Mouse (Mus musculus): ENCODE measurements at regions not wholly inside any gene's neighbourhood (a gene's known extent, or its start where the extent isn't known, plus 50 kb on each side); places are given as distances from the start of the nearest gene placed in this dataset.

GRCm38 (mm10) chr9:112014796-112015195 lies 220.9 kb downstream of the Arpp21 start:
- DNase-seq, result no peak

- DNase-seq, result no peak
Observed at GRCm38 (mm10) chr9:111994401-111994800, 241.3 kb downstream of the Arpp21 start.

GRCm38 (mm10) chr9:111993844-111994243 lies 241.9 kb downstream of the Arpp21 start:
- no peak for DNase-seq

- DNase-seq, result no peak
Observed at GRCm38 (mm10) chr9:111990060-111990459, 245.7 kb downstream of the Arpp21 start.

GRCm38 (mm10) chr9:111963405-111964037 lies 272.2 kb downstream of the Arpp21 start:
- no peak for DNase-seq

- DNase-seq, result no peak
Observed at GRCm38 (mm10) chr9:111957799-111958198, 267.7 kb upstream of the Stac start.

GRCm38 (mm10) chr9:111939271-111940067 lies 249.3 kb upstream of the Stac start:
- DNase-seq, result peak; percentile 21

GRCm38 (mm10) chr9:111932455-111932854 lies 242.3 kb upstream of the Stac start:
- DNase-seq, result no peak

- DNase-seq, result peak; percentile 76
Observed at GRCm38 (mm10) chr9:111918275-111918940, 228.3 kb upstream of the Stac start.

GRCm38 (mm10) chr9:111916684-111917535 lies 226.8 kb upstream of the Stac start:
- peak; percentile 49 for DNase-seq

- DNase-seq, result no peak
Observed at GRCm38 (mm10) chr9:111908806-111909205, 218.7 kb upstream of the Stac start.

GRCm38 (mm10) chr9:111900196-111900595 lies 210.0 kb upstream of the Stac start:
- no peak for DNase-seq

GRCm38 (mm10) chr9:111897626-111898025 lies 207.5 kb upstream of the Stac start:
- DNase-seq, result no peak

GRCm38 (mm10) chr9:111879710-111880109 lies 189.6 kb upstream of the Stac start:
- DNase-seq, result no peak

GRCm38 (mm10) chr9:111876846-111877245 lies 186.7 kb upstream of the Stac start:
- no peak for DNase-seq

GRCm38 (mm10) chr9:111870466-111870865 lies 180.3 kb upstream of the Stac start:
- no peak for DNase-seq

GRCm38 (mm10) chr9:111869801-111870382 lies 179.7 kb upstream of the Stac start:
- no peak for DNase-seq

- DNase-seq, result no peak
Observed at GRCm38 (mm10) chr9:111858051-111858450, 167.9 kb upstream of the Stac start.

- DNase-seq, result no peak
Observed at GRCm38 (mm10) chr9:111854976-111855375, 164.8 kb upstream of the Stac start.

GRCm38 (mm10) chr9:111846366-111846765 lies 156.2 kb upstream of the Stac start:
- no peak for DNase-seq

GRCm38 (mm10) chr9:111841151-111841550 lies 151.0 kb upstream of the Stac start:
- no peak for DNase-seq

- DNase-seq, result no peak
Observed at GRCm38 (mm10) chr9:111838069-111838820, 148.1 kb upstream of the Stac start.

All from thymus, postnatal 4 days (tissue).